Mouse (Mus musculus): ENCODE data around the gene Ube2d3.

GRCm38 (mm10) chr3:135480767-135481166 lies 42.8 kb downstream of the Ube2d3 start:
- TF ChIP-seq CTCF (IDR thresholded peaks at IDR 0.05; ENCODE audit: borderline replicate concordance, insufficient read depth, low read depth, low read length), result no peak
- TF ChIP-seq POLR2A (IDR thresholded peaks at IDR 0.05; ENCODE audit: borderline replicate concordance, insufficient read depth, low read length), result no peak

All from cerebellum, adult 2 months (tissue).